Mouse (Mus musculus) heart, embryonic 14.5 days (tissue): ENCODE data around the gene Nelfcd. TPM values are rescaled to one million over a fixed set of nuclear protein-coding genes. Genes with fewer than 3 reads are reported as not detected.

Experiments
- ATAC-seq: fragments of 200-750 bp; cut with Nextera tagmentation; 2 replicates; pipeline ENCODE4 v1.8.0; 2017; ENCODE audit warnings: low read depth, moderate TSS enrichment; ENCODE audit not compliant: insufficient number of reproducible peaks, insufficient read depth, low FRiP score
- H3K27ac ChIP-seq, 2 experiments: fragments of 200-500 bp in 1 of 2; fragments of 300-500 bp in 1 of 2; sonication (generic) in 1 of 2; replicated peaks in 1 of 2; 2 replicates each; pipeline ENCODE4 v1.5.1; 2012 to 2014; ENCODE audit warnings: low read depth in 2 of 2, low read length in 2 of 2, control low read depth in 1 of 2, mild to moderate bottlenecking in 1 of 2, mixed read lengths in 1 of 2; ENCODE audit not compliant: control insufficient read depth in 1 of 2, insufficient read depth in 1 of 2
- H3K27me3 ChIP-seq: fragments of 300-500 bp; sonication (generic); 2 replicates; pipeline ENCODE4 v1.6.1; 2014; ENCODE audit warnings: mild to moderate bottlenecking, low read length, control low read depth; ENCODE audit not compliant: control insufficient read depth, insufficient read depth
- H3K36me3 ChIP-seq: fragments of 300-500 bp; sonication (generic); 2 replicates; pipeline ENCODE4 v1.6.1; 2014; ENCODE audit warnings: mild to moderate bottlenecking, control low read depth, low read length, mixed read lengths; ENCODE audit not compliant: control insufficient read depth, insufficient read depth
- H3K4me1 ChIP-seq, 2 experiments: fragments of 200-500 bp in 1 of 2; fragments of 300-500 bp in 1 of 2; sonication (generic) in 1 of 2; 2 replicates each; pipeline ENCODE4 v1.6.1; 2012 to 2014; ENCODE audit warnings: low read length in 2 of 2, control low read depth in 1 of 2, mixed read lengths in 1 of 2; ENCODE audit not compliant: control insufficient read depth in 2 of 2, insufficient read depth in 2 of 2
- H3K4me2 ChIP-seq: fragments of 300-500 bp; sonication (generic); 2 replicates; pipeline ENCODE4 v1.6.1; 2014; ENCODE audit warnings: mild to moderate bottlenecking, low read length
- H3K4me3 ChIP-seq, 2 experiments: fragments of 200-500 bp in 1 of 2; fragments of 300-500 bp in 1 of 2; sonication (generic) in 1 of 2; 2 replicates each; pipeline ENCODE4 v1.5.1; 2012 to 2014; ENCODE audit warnings: low read length in 2 of 2, mild to moderate bottlenecking in 2 of 2, control low read depth in 1 of 2, low read depth in 1 of 2, moderate library complexity in 1 of 2; ENCODE audit not compliant: control insufficient read depth in 1 of 2, insufficient read depth in 1 of 2
- H3K9ac ChIP-seq: fragments of 300-500 bp; sonication (generic); 2 replicates; pipeline ENCODE4 v1.6.1; 2014; ENCODE audit warnings: mild to moderate bottlenecking, low read length
- H3K9me3 ChIP-seq: fragments of 300-500 bp; sonication (generic); 2 replicates; pipeline ENCODE4 v1.6.1; 2016; ENCODE audit warnings: low read length, control low read depth; ENCODE audit not compliant: control insufficient read depth
- WGBS: fragments of 180-500 bp; shearing (Covaris S2); extraction: QIAGEN DNeasy Blood & Tissue Kit; methylation state at CpG from one replicate; pipeline ENCODE4 v1.1.7; 2014; 5-methylcytosine and 5-hydroxymethylcytosine counted together
- polyA plus RNA-seq: library from polyadenylated mRNA; unstranded; fragments of >200 nt; fragmentation: Nextera tagmentation; extraction: Ambion mirVana; gene quantifications from 2 replicates; pipeline ENCODE4 v1.2.1, GENCODE M21; 2014

Nelfcd gene
- 77.0 and 79.3 TPM in 2 replicates for polyA plus RNA-seq

GRCm38 (mm10) chr2:174415731-174416310, at the start of gene Nelfcd:
Nelfcd (plus strand) TSS chr2:174415804.
- H3K36me3 ChIP-seq = peaks cover 11% of the 10 kb centered on the region; the same call in 1 of the 2 replicates
- peak within 1 kb of the TSS; percentile 88 to 95 for H3K4me3 ChIP-seq
- under 1% methylated on average over 40 of the region's 40 CpGs for WGBS
- peak; percentile 94 for ATAC-seq
- H3K9me3 ChIP-seq = no peaks in the 10 kb centered on the region
- peak within 1 kb of the TSS; percentile 86 for H3K4me2 ChIP-seq
- peak within 1 kb of the TSS; percentile 21 to 47; a peak in 1 of 4 replicates for H3K27ac ChIP-seq
- no peaks in the 10 kb centered on the region for H3K27me3 ChIP-seq
- peaks cover 3 to 10% of the 10 kb centered on the region in 2 experiments for H3K4me1 ChIP-seq
- peak within 1 kb of the TSS; percentile 95 for H3K9ac ChIP-seq

- no peaks in the 10 kb centered on the region for H3K36me3 ChIP-seq
- no peak overlapping the region for H3K4me3 ChIP-seq
- H3K4me2 ChIP-seq = no peak overlapping the region
- ATAC-seq = no peak
- no peaks in the 10 kb centered on the region for H3K27me3 ChIP-seq
- no peak overlapping the region for H3K27ac ChIP-seq
- H3K4me1 ChIP-seq = no peaks in the 10 kb centered on the region
- H3K9ac ChIP-seq = no peak overlapping the region
- 65% methylated on average over 10 of the region's 10 CpGs for WGBS
- no peaks in the 10 kb centered on the region for H3K9me3 ChIP-seq
Measured at GRCm38 (mm10) chr2:174366571-174366970, 49.0 kb upstream of the Nelfcd start.

- no peak overlapping the region for H3K27ac ChIP-seq
- 88% methylated on average over 9 of the region's 9 CpGs for WGBS
- H3K9me3 ChIP-seq = no peaks in the 10 kb centered on the region
- no peaks in the 10 kb centered on the region for H3K27me3 ChIP-seq
- H3K4me3 ChIP-seq = no peak overlapping the region
- H3K9ac ChIP-seq = no peak overlapping the region
- no peaks in the 10 kb centered on the region for H3K4me1 ChIP-seq
- ATAC-seq = no peak
- H3K4me2 ChIP-seq = no peak overlapping the region
- H3K36me3 ChIP-seq = no peaks in the 10 kb centered on the region
Measured at GRCm38 (mm10) chr2:174381021-174381420, 34.6 kb upstream of the Nelfcd start.

GRCm38 (mm10) chr2:174391936-174392335, 23.7 kb upstream of the Nelfcd start:
- Histone ChIP-seq H3K9me3 (no peaks in the 10 kb centered on the region), H3K4me1 (no peaks in the 10 kb centered on the region), H3K9ac (no peak overlapping the region), H3K27me3 (no peaks in the 10 kb centered on the region), H3K27ac (no peak overlapping the region), H3K4me2 (no peak overlapping the region), H3K36me3 (no peaks in the 10 kb centered on the region), H3K4me3 (no peak overlapping the region)
- ATAC-seq = no peak
- 82% methylated on average over 3 of the region's 3 CpGs for WGBS

- H3K27me3 ChIP-seq = no peaks in the 10 kb centered on the region
- H3K36me3 ChIP-seq = no peaks in the 10 kb centered on the region
- WGBS = 71% methylated on average over 9 of the region's 9 CpGs
- H3K4me3 ChIP-seq = no peak overlapping the region
- H3K4me1 ChIP-seq = no peaks in the 10 kb centered on the region
- no peak for ATAC-seq
- no peak overlapping the region for H3K4me2 ChIP-seq
- H3K9me3 ChIP-seq = no peaks in the 10 kb centered on the region
- no peak overlapping the region for H3K27ac ChIP-seq
- no peak overlapping the region for H3K9ac ChIP-seq
Measured at GRCm38 (mm10) chr2:174392554-174392953, 23.1 kb upstream of the Nelfcd start.

- Histone ChIP-seq H3K27me3 (no peaks in the 10 kb centered on the region), H3K9me3 (no peaks in the 10 kb centered on the region), H3K36me3 (no peaks in the 10 kb centered on the region), H3K4me2 (no peak overlapping the region), H3K9ac (no peak overlapping the region), H3K27ac (no peak overlapping the region), H3K4me3 (no peak overlapping the region), H3K4me1 (no peaks in the 10 kb centered on the region)
- 65% methylated on average over 5 of the region's 5 CpGs for WGBS
- no peak for ATAC-seq
Measured at GRCm38 (mm10) chr2:174393383-174393782, 22.2 kb upstream of the Nelfcd start.

- WGBS = 77% methylated on average over 10 of the region's 10 CpGs
- no peaks in the 10 kb centered on the region for H3K36me3 ChIP-seq
Measured at GRCm38 (mm10) chr2:174396643-174397042, 19.0 kb upstream of the Nelfcd start.

GRCm38 (mm10) chr2:174397065-174397464, 18.5 kb upstream of the Nelfcd start:
- WGBS = 85% methylated on average over 1 of the region's 1 CpGs
- Histone ChIP-seq H3K9me3 (no peaks in the 10 kb centered on the region), H3K27ac (no peak overlapping the region), H3K27me3 (no peaks in the 10 kb centered on the region), H3K4me3 (no peak overlapping the region), H3K9ac (no peak overlapping the region), H3K36me3 (no peaks in the 10 kb centered on the region), H3K4me2 (no peak overlapping the region), H3K4me1 (no peaks in the 10 kb centered on the region)
- ATAC-seq = no peak

More at GRCm38 (mm10) chr2:174396643-174397042, 19.0 kb upstream of the Nelfcd start:
- no peak overlapping the region for H3K9ac ChIP-seq
- H3K4me1 ChIP-seq = no peaks in the 10 kb centered on the region
- H3K4me3 ChIP-seq = no peak overlapping the region
- H3K27me3 ChIP-seq = no peaks in the 10 kb centered on the region
- no peak overlapping the region for H3K27ac ChIP-seq
- no peak for ATAC-seq
- H3K9me3 ChIP-seq = no peaks in the 10 kb centered on the region
- no peak overlapping the region for H3K4me2 ChIP-seq
